Mouse (Mus musculus): ENCODE results near the gene Acsl1. TPM values are rescaled to one million over a fixed set of nuclear protein-coding genes. Genes with fewer than 3 reads are reported as not detected.

Gene Acsl1
- total and polyA plus RNA-seq, 2 experiments from 2014 or later: 291 to 297 TPM

GRCm38 (mm10) chr8:46432581-46432980, 38.3 kb upstream of the Acsl1 start:
- H3K27me3 ChIP-seq (ENCODE audit: control insufficient read depth, insufficient read depth, low read length): no peaks in the 10 kb centered on the region
- H3K9me3 ChIP-seq (replicated peaks; ENCODE audit: control insufficient read depth, low read length): no peaks in the 10 kb centered on the region
- H3K4me2 ChIP-seq (ENCODE audit: low read depth, low read length): no peak overlapping the region
- ATAC-seq (ENCODE audit: insufficient read depth, low read depth) (no peak), DNase-seq (ENCODE audit: low spot score) (no peak)
- no peaks in the 10 kb centered on the region for H3K4me1 ChIP-seq (ENCODE audit: control insufficient read depth, insufficient read depth)
- H3K9ac ChIP-seq (replicated peaks; ENCODE audit: low read depth, low read length): no peak overlapping the region
- 80% methylated on average over 3 of the region's 3 CpGs for WGBS
- no peak for TF ChIP-seq CTCF (IDR thresholded peaks at IDR 0.05; ENCODE audit: low read depth)
- no peak for TF ChIP-seq EP300 (IDR thresholded peaks at IDR 0.05; ENCODE audit: low read depth)
- no peaks in the 10 kb centered on the region for H3K36me3 ChIP-seq (replicated peaks; ENCODE audit: control insufficient read depth, insufficient read depth, low read length)
- no peak overlapping the region for H3K4me3 ChIP-seq (ENCODE audit: low read depth, low read length)
- no peak overlapping the region for H3K27ac ChIP-seq (ENCODE audit: low read depth)

- Histone ChIP-seq H3K9me3 (replicated peaks; ENCODE audit: control insufficient read depth, low read length) (no peaks in the 10 kb centered on the region), H3K27ac (ENCODE audit: low read depth) (no peak overlapping the region), H3K4me1 (ENCODE audit: control insufficient read depth, insufficient read depth) (no peaks in the 10 kb centered on the region), H3K4me3 (ENCODE audit: low read depth, low read length) (no peak overlapping the region), H3K4me2 (ENCODE audit: low read depth, low read length) (no peak overlapping the region), H3K9ac (replicated peaks; ENCODE audit: low read depth, low read length) (no peak overlapping the region), H3K36me3 (replicated peaks; ENCODE audit: control insufficient read depth, insufficient read depth, low read length) (no peaks in the 10 kb centered on the region), H3K27me3 (ENCODE audit: control insufficient read depth, insufficient read depth, low read length) (no peaks in the 10 kb centered on the region)
- 45% methylated on average over 1 of the region's 1 CpGs for WGBS
- DNase-seq (ENCODE audit: low spot score): no peak
- no peak for ATAC-seq (ENCODE audit: insufficient read depth, low read depth)
- TF ChIP-seq CTCF (IDR thresholded peaks at IDR 0.05; ENCODE audit: low read depth): no peak
- TF ChIP-seq EP300 (IDR thresholded peaks at IDR 0.05; ENCODE audit: low read depth): no peak
Measured at GRCm38 (mm10) chr8:46433656-46434055, 37.2 kb upstream of the Acsl1 start.

- H3K9ac ChIP-seq (replicated peaks; ENCODE audit: low read depth, low read length): no peak overlapping the region
- no peaks in the 10 kb centered on the region for H3K36me3 ChIP-seq (replicated peaks; ENCODE audit: control insufficient read depth, insufficient read depth, low read length)
- ATAC-seq (ENCODE audit: insufficient read depth, low read depth) (peak; percentile 33; the same call in 1 of the 2 replicates), DNase-seq (ENCODE audit: low spot score) (peak; percentile 13)
- no peaks in the 10 kb centered on the region for H3K4me1 ChIP-seq (ENCODE audit: control insufficient read depth, insufficient read depth)
- H3K9me3 ChIP-seq (replicated peaks; ENCODE audit: control insufficient read depth, low read length): no peaks in the 10 kb centered on the region
- no peak overlapping the region for H3K27ac ChIP-seq (ENCODE audit: low read depth)
- no peaks in the 10 kb centered on the region for H3K27me3 ChIP-seq (ENCODE audit: control insufficient read depth, insufficient read depth, low read length)
- TF ChIP-seq EP300 (IDR thresholded peaks at IDR 0.05; ENCODE audit: low read depth): no peak
- TF ChIP-seq CTCF (IDR thresholded peaks at IDR 0.05; ENCODE audit: low read depth): no peak
- H3K4me2 ChIP-seq (ENCODE audit: low read depth, low read length): no peak overlapping the region
- H3K4me3 ChIP-seq (ENCODE audit: low read depth, low read length): no peak overlapping the region
- WGBS: 53% methylated on average over 10 of the region's 10 CpGs
Measured at GRCm38 (mm10) chr8:46438491-46438890, 32.3 kb upstream of the Acsl1 start.

DNA sequence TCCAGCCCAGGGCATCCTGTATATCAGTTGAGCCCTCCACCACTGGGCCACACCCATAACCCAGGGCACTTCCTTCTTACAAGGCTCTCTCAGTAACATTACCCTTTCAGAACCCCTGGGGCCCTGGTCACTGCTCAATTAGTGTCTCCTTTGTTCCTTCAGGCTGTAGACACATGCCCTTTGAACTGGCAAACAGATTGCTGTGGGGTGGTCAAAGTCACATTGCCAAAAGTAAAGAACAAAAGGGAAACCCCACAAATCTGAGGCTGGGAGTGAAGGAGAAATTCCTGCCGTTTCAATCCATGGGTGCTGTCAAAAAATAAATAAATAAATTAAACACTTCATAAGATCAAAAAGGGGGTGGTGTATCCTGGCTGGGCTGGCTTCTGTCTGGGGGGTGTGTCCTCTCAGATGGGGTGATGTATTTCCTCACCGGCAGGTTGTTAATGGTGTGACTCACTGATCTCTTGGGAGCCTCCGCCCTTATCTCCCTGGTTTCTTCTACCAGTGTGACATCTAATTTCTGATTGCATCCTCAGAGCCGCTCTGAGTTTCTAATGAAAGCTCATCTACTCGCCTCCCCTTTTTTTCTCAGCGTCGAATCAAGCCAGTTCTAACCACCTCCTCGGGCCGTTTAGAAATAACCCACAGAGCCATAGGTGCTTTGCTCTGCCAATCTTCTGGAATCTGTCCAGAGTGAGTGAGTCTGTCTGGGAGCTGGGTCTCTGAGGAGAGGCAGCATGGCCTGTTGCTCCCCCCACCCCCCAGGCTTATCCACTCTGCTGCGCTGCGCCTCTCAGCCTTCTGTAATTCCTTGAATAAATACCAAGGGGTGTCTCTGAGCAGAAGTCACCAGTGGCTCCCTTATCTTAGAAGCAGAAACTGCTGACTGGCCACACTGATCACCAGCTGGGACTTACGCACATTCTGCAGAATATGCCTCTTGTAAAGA, 24.6 kb upstream of the Acsl1 start:
- no peak for ATAC-seq (ENCODE audit: insufficient read depth, low read depth)
- 19% methylated on average over 12 of the region's 12 CpGs for WGBS
- Histone ChIP-seq H3K4me3 (ENCODE audit: low read depth, low read length) (no peak overlapping the region), H3K27me3 (ENCODE audit: control insufficient read depth, insufficient read depth, low read length) (no peaks in the 10 kb centered on the region), H3K27ac (ENCODE audit: low read depth) (no peak overlapping the region), H3K36me3 (replicated peaks; ENCODE audit: control insufficient read depth, insufficient read depth, low read length) (no peaks in the 10 kb centered on the region), H3K4me2 (ENCODE audit: low read depth, low read length) (peak overlapping the region; percentile 32), H3K9ac (replicated peaks; ENCODE audit: low read depth, low read length) (no peak overlapping the region), H3K4me1 (ENCODE audit: control insufficient read depth, insufficient read depth) (peaks cover 5% of the 10 kb centered on the region; the same call in 1 of the 2 replicates), H3K9me3 (replicated peaks; ENCODE audit: control insufficient read depth, low read length) (no peaks in the 10 kb centered on the region)
- DNase-seq (ENCODE audit: low spot score): peak; percentile 16
- TF ChIP-seq EP300 (IDR thresholded peaks at IDR 0.05; ENCODE audit: low read depth) (no peak), CTCF (IDR thresholded peaks at IDR 0.05; ENCODE audit: low read depth) (no peak)

DNA sequence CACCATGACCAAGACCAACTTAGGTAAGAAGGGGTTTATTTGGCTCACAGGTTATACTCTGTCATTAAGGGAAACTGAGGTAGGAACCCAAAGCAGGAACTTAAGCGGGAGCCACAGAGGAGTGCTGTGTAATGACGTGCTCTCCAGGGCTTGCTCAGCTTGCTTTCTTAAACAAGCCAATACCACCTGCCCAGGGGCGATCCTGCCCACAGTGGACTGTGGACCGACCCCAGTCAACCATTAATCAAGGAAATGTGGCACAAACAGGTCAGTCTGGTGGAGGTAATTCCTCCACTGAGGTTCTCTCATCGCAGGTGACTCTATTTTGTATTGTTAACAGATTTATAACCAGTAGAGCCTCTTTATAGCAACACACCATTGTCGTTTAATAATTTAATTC, 23.5 kb upstream of the Acsl1 start:
- H3K27me3 ChIP-seq (ENCODE audit: control insufficient read depth, insufficient read depth, low read length): no peaks in the 10 kb centered on the region
- H3K36me3 ChIP-seq (replicated peaks; ENCODE audit: control insufficient read depth, insufficient read depth, low read length): no peaks in the 10 kb centered on the region
- H3K9ac ChIP-seq (replicated peaks; ENCODE audit: low read depth, low read length): no peak overlapping the region
- no peak for DNase-seq (ENCODE audit: low spot score)
- peaks cover 5% of the 10 kb centered on the region; the same call in 1 of the 2 replicates for H3K4me1 ChIP-seq (ENCODE audit: control insufficient read depth, insufficient read depth)
- no peak overlapping the region for H3K27ac ChIP-seq (ENCODE audit: low read depth)
- no peaks in the 10 kb centered on the region for H3K9me3 ChIP-seq (replicated peaks; ENCODE audit: control insufficient read depth, low read length)
- H3K4me2 ChIP-seq (ENCODE audit: low read depth, low read length): no peak overlapping the region
- H3K4me3 ChIP-seq (ENCODE audit: low read depth, low read length): no peak overlapping the region
- TF ChIP-seq CTCF (IDR thresholded peaks at IDR 0.05; ENCODE audit: low read depth): no peak
- TF ChIP-seq EP300 (IDR thresholded peaks at IDR 0.05; ENCODE audit: low read depth): no peak
- ATAC-seq (ENCODE audit: insufficient read depth, low read depth): no peak
- WGBS: 89% methylated on average over 6 of the region's 6 CpGs

Data from heart, postnatal 0 days (tissue).